Mouse (Mus musculus): ENCODE data around the gene Sat2.

Sat2 gene

DNA sequence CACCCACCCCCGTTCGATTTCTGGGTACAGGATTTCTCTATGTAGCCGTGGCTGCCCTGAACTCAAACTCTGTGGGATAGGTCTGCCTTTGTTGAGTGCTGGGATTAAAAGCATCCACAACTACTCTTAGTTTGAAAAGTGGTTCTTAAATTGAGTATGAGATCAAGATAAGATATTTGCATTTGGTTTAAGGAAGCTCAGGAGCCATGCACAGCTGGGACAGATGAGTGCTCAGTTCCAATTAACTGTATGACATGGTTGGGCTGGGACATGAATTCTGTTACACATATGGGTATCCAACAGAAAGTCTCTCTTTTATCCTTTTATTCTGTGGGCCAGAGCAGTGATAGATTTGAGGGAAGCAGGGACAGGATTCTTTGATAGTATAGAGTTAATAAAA is 13.6 kb downstream of the Sat2 start:
- peak; percentile 16 for DNase-seq

DNA sequence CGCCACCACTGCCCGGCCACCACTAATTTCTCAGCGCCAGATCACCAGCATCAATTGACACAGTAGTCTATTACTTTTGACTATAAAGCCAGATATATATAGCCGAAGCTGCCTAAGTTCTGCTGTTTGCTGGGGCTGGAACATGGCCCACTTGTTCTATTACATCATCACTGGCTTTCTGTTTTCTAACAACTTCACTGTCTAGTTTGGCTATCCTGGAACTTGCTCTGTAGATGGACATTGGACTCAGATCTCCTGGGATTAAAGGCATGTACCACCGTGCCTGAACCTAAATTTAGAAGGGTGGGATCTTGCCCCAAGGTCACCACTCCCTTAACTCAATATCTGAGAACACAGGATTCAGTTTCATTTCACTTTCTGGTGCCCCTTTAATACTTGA is 24.0 kb downstream of the Sat2 start:
- no peak for DNase-seq

DNA sequence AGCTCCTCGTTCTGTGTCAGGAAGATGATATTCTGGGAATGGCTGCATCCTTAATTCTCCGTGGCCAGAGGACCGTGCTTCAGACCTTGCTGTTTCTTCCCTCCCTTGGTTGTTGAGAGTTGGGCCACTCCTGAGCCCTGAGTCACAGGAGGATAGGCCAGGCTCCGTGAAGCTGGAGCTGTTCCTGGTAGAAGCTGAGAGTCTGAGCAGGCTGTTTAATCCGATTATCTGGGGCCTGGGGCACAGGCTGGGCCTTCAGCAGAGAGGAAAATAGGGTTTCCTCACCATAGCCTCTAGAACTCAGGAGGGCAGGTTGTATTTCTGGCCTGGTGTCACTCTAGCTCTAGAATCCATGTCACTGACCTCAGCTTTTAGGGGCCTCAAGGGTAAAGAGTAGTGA is 31.6 kb downstream of the Sat2 start:
- DNase-seq, result no peak

DNA sequence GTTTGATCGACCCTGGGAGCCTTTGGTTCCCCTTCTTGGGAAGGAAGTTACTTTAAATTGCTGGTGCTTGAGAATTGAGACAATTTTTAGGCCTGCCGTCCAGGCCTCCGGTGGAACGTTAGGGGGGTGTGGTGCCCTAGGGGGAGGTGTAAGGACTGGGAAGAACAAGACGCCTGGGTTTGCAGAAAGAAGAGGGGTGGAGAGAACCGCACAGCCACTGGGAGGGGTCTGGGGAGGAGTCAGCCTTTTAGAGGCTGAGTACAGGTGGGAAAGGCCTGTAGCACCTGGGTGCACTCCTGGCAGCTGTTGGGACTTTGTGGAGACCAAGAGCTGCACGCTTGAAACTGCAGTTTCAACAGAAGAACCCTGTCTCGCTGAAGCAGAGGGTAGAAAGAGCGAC is 32.9 kb downstream of the Sat2 start:
- no peak for DNase-seq

DNA sequence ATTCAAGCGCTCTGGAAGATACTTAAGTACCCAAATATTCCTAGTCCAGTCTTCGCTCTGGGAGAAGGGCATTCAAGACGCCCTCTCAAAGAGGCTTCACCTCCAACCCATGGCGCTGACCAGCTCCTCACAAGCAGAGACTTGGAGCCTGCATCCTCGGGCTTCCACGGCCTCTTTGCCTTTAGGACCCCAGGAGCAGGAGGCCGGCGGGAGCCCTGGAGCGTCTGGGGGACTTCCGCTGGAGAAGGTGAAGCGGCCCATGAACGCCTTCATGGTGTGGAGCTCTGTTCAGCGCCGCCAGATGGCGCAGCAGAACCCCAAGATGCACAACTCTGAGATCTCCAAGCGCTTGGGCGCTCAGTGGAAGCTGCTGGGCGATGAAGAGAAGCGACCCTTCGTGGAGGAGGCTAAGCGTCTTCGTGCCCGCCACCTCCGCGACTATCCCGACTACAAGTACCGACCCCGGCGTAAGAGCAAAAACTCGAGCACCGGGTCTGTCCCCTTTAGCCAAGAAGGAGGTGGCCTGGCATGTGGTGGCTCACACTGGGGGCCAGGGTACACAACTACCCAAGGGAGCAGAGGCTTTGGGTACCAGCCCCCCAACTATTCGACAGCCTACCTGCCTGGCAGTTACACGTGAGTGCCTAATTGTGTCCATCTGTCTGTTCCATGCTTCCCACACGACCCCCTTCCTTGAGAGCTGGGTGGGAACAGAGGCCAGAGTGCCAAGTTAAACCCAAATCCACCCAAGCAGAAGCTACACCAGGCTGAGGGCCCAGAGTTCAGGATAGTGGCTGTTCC is 33.6 kb downstream of the Sat2 start, which contains the start of gene Sox15:
Gene Sox15 (plus strand): TSS at position 51 of the 801 bp plus-strand sequence.
- DNase-seq, result peak; percentile 74

DNA sequence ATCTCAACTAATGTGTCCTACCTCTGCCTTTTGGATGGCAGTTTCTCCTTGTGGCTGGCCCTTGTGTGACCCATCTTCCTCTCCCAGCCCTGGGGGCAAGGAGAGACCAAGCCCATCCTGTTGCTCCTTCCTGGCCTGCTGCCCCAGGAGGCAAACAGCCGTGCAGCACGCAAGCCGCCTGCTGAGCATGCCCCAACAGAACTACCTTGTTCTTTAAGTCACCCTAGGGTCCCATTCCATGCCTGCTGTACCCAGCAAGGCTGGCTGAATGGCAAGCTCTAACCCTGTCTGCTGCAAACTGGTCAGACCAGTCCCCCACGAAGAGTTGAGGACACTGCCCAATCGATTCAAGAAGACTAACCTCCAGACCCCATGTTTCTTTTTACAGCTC is 34.2 kb downstream of the Sat2 start:
- peak; percentile 28 for DNase-seq

DNA sequence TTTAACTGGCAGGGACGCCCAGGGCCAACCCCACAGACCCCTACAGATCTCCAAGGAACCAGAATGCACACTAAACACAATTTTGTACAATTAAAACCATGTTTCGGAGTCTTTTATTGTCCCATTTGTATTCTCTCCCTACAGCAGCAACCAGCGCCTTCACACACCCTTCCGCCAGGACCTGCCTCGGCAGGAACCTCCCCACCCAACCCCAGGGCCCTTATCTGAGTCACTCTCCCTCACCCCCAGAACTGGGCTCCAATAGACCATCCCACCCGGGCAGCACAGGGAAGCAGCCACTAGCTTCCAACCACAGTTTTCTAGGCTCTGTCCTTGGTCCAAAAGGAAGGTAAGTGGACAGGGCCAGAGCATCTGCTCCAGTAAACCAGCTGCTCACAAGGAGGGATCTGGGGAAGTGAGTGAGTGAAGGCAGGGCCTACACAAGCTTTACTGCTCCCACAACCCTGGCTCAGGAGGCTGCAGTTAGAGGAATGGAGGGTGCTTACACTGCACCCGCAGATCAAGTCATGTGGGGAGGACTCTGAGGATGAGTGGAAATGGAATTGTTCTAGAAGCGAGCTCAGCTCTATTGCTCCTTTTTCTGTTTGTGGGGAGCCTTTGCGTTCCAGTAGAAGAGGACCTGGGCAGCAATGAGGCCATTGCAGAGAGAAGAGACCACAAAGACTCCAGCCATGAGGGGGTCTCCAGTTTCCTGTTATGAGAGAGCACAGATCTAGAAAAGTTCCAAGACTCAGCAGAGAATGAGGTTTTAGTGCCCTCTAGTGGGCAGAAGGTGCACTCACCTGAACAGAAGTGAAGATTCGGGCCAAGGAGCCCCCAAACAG is 35.0 kb downstream of the Sat2 start:
- DNase-seq, result peak; percentile 71

DNA sequence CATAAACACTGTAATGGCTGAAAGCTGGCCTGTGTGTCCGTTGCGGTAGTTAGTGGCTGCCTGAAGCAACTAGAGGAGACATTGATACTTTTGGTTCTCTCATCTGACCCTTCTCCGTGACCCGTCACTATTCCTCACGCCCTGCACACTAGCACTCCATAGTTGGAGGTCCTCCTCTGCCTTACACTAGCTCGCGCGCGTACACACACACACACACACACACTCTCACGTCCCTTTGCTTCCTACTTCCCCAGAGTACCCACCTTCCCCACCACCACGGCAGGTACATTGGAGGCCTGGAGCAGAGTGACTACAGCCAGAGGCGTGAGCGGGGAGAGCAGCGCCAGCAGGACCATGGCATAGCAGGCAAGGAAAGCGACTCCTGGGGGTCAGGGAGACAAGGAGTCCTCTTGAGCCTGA is 35.6 kb downstream of the Sat2 start:
- no peak for DNase-seq

DNA sequence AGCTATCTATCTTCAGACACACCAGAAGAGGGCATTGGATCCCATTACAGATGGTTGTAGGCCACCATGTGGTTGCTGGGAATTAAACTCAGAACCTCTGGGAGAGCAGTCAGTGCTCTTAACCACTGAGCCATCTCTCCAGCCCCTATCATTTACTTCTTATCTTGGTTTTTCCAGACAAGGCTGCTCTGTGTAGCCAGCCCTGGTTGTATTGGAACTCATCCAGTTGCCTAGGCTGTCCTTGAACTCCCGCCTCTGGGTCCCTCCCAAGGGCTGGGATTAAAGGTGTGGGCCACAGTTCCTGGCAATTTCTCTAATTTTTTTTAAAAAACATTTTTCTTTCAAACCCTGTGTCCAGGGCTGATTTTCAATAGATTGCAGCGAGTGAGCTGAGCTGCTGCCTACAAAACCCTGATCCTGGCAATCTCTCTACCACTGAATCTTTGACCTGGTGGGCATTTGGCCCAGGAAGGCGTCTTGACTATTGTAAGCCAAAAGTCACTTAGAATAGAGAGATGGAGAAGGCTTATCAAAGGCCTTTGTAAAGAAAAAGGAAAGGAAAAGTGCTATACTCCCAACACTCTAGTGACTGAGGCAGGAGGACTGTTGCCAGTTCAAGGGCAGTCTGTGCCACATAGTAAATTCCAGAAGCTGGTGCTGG is 39.5 kb downstream of the Sat2 start:
- peak; percentile 67 for DNase-seq

DNA sequence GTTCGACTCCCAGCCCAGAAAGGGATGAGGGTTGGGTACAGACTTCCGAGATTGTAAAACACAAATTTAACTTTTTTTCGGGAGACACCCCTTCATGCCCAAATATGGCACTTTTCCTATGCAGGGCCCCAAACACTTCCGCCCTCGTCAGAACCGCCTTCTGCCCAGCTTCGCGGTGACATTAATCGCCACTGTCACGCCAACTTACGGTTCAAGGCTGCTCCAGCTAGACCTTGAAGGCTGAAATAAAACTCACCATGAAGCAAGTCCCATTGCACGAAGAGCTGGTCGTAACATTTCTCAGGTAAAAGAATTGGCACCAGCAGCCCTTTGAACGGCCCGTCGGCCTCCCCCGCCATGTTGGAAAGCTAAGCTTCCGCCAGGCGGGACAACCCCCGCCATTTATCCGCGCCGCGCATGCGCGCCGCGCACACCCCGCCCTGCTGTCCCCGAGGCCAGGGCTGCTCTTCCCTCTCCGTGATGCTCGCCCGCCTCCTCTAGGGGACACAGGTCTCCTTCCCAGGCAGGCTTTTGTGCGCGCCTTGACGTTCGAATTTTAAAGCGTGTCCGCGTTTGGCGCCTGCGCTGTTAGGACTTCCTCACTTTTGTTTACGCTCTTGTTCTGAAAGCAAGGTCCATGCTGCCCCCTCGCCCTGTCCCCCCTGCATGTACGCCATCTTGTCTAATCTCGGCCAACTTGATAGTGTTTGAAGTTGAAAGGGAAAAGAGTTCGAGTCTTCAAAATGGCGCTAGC is 40.6 kb downstream of the Sat2 start, which contains the start of gene Mpdu1:
Gene Mpdu1 (minus strand): TSS at position 430 of the 754 bp plus-strand sequence.
- DNase-seq, result peak; percentile 96

DNA sequence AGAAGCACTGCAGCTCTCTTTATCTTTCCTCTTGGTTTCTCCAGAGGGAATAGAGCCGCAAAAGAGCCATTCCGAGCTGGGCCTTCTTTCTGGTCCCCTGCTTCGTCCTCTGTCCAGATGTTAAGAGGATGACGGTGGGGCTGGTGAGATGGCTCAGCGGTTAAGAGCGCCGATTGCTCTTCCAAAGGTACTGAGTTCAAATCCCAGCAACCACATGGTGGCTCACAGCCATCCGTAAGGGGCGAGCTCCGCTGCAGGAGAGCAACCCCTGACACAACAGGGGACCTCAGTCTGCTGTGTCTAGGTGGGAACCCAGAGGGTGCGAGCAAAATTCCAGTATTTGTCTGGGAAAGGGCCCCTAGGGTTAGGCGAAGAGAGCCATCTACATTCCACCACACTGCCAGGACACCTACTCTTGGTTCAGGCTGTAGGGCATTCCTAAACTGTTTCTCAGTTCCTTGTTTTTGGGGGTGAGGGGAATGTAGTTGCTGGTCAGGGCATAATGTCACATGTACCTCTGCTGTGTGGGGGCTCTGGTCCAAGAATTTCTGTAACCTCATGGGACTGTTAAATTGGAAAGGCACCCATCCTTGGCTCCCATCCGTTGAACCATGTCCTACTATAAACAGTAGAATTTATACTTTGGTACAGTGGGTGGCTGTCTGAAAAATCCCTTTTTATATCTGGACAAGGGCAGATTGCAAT is 41.3 kb downstream of the Sat2 start:
- DNase-seq, result no peak

DNA sequence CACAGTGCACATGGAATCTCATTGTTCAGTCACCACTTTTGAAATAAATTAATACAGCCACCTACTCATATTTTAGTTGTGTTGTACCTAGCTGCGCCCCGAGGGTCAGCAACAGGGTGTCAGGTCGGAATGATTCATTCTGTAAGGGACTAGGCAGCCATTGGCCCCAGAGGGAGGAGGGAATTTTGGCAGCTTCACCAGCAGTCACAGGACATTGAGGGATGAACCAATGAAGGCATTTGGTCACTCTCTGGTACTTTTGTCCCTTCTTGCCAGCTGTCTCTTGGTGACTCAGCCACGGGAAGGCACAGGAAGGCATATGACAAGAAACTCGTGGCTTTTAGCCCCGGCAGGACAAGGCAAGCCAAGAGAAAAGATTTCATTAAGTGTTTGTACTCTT is 42.0 kb downstream of the Sat2 start:
- peak; percentile 65 for DNase-seq

DNA sequence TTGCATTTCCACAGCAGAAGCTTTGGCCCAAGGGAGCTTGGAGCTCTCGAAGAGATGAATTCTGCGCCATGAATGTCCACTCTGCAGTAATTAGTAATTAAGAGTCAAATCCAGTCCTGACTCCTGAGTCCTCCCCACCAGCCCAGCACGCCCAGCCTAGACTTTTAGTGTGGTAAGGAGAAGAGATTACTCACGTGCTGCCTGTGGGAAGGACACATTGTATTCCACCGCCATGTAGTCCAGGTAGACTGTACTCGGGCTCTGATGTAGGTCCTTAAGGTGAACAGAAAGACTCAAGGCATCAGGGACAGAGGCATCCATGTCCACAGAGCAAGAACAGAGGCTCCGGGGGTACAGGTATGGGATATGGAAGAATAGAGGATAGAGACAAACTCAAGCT is 43.0 kb downstream of the Sat2 start:
- peak; percentile 47 for DNase-seq

DNA sequence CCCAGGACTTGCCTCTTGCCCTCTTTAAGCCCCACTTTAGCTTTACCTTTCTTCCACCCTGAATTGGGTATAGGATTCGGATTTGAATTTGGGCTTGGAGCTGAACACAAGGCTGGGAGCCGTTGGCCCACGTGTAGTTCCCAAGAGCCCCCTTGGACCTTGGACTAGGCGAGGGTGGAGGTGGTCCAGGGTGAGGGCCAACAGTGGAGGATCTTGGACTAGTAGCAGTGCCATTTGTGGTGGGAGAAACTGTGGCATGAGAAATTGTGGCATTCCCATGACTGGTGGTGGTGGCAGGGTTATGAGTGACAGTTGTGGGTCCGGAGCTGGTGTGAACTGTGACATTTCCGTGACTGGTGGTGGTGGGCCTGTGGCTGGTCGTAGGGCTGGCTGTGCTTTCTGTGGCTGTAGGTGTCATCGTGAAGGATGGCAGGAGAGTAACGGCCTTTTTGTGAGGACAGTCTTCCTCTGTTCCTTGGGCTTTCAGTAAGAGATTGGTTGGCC is 43.7 kb downstream of the Sat2 start:
- DNase-seq, result peak; percentile 34

DNA sequence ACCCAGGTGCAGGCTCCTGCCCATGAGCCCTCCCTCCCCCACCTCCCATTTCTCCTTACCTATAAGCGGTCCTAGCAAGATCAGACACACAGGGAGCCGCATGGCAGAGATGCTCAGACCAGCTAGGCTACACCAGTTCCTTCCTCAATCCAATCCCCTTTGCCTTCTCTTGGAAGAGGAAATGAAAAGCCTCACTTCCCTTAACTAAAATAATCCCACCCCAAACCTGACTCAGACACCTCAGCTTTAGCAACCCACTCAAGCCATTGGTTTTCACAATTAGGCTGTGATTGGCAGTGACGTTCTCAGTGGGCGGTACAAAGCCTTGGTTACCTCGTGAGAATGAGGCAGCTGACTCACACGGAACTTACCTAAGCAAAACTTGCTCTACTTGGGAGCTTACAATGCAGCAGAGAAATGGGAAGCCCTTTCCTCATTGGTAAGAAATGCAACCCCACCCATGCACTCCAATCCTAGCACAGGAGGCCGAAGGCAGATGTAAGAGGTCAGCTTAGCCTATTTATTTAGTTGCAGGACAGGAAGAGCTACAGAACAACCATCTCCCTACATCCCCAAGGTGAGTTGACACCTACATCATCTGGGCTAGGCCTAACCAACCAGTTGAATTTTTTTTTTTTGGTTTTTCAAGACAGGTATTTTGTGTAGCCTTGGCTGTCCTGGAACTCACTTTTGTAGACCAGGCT is 44.3 kb downstream of the Sat2 start, which contains the start of gene Cd68:
Gene Cd68 (minus strand): TSS at position 193 of the 704 bp plus-strand sequence.
- peak; percentile 37 for DNase-seq

DNA sequence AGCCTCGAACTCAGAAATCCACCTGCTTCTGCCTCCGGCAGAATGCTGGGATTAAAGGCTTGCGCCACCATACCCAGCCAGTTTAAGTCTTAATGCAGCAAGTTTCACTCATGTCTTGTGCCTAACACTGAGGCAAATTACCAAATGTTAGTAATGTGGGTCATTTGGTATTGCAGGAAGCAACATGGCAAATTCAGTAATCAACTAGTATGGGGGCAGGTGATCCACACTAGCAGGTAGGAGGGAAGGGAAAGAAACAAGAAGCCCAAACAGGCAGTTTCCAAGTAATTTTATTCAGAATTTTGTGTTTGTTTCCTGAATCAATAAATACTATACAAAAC is 44.8 kb downstream of the Sat2 start:
- peak; percentile 19 for DNase-seq

DNA sequence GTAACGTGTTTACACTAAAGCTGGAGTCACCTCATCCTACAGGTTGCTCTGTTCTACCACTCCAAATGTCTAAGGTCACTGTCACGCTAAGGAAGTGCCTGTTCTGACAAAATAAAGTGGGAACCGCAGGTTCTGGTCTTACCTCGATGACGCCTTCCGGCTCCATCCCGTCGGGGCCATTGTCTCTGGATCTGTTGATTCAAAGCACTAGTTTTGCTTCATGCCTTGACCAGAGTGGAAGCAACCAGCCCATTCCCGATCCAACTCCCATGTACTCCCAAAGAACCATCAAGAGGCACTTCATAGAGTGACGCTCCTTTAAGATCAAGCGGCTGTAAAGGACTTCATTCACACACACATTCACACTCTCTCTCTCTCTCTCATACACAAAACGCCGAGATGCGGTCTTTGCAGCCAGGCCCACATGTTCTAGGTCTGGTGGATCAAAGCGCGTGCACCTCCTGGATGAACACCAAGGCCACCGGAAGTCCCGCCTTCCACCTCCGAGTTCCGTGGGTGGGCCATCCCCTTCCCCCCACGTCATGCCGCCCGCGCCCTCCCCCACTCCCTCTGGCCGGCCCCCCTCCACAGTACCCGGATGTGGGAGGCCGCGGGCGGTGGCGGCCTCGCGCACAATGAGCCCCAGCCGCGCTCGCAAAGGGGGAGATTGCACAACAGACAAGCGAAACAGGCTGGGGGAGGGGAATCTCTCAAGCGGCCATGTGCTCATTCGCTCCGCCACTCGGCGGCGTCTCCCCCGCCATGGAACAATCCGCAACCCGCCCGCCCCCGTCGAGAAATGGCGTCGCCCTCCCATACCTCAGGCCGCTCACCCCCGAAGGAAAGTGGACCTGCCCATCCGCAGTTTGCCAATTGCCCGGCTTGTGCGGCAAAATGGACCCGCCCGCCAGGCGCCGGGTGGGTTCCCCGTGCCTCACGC is 49.2 kb downstream of the Sat2 start:
- peak; percentile 96 for DNase-seq

DNA sequence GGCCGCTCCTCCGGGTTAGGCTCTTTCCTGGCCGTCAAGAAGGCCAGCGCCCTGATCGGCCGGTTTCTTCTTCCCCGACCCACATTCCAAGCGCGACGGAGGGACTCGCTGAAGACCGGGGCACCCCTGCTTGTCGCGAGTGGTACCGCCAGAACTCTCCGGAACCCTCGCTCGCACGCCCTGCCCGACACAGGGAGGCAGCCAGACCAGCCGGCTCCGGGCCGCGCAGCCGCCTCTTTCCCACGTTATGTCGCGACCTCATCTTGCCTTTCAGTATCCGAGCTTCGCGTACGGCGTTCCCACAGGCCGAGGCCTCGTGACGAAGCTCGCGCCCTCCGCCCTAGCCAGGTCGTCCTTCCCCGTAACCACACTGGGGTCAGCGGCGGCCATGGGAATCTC is 49.9 kb downstream of the Sat2 start:
- DNase-seq, result no peak

DNA sequence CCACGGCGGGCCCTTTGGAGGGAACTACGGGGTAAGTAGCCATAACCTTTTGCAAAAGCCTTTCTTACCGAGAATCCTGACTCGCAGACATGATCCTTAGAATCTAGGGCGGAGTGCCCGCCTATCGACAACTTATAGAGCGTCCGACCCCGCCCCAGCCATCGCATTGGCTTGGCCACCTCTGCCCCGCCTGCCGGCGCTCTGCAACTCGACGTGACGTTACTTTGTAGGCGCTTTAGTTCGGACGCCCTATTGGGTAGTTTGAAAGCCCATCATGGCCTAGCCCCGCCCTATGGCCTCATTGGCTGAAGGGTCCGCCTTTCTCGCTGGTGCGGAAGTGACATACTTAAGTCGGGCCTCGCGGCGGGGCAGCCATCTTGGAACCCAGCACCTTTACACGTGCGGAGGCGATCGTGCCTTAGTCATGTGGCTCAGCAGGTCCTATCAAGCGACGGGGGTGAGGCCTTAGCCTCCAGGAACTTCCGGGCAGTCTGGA is 50.4 kb downstream of the Sat2 start, which contains the start of gene Eif4a1:
Gene Eif4a1 (minus strand): TSS at position 213 of the 496 bp plus-strand sequence.
- DNase-seq, result peak; percentile 100

All from cerebellum, adult 9-10 months (tissue).